Mouse (Mus musculus): ENCODE data around the gene Ttll5. TPM values are rescaled to one million over a fixed set of nuclear protein-coding genes. Genes with fewer than 3 reads are reported as not detected.
A peak's percentile ranks its signal among the peaks of the same experiment; 100 is the strongest.

Ttll5 gene
- polyA plus RNA-seq, 1 experiment: 22.2 TPM

DNA sequence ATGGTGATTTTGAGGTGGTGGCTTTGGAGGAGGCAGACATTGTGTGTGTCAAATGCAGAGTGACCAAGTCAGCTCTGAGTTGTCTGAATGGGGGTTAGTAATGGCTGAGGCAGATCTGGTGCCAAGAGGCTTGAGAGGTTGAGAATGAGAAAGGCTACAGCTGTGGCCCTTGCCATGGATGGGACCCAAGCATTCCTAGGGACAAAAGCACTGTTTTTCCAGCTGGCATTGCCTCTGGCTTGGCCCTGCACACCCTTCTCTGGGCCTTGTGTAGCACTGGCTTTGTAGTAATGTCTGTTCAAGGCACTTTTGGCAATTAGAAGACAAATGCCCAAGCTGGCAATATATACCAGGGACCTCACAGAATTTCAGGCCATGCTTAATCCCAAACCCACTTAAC lies 13.5 kb upstream of the Ttll5 start:
- DNase-seq (ENCODE audit: low read depth): no peak

DNA sequence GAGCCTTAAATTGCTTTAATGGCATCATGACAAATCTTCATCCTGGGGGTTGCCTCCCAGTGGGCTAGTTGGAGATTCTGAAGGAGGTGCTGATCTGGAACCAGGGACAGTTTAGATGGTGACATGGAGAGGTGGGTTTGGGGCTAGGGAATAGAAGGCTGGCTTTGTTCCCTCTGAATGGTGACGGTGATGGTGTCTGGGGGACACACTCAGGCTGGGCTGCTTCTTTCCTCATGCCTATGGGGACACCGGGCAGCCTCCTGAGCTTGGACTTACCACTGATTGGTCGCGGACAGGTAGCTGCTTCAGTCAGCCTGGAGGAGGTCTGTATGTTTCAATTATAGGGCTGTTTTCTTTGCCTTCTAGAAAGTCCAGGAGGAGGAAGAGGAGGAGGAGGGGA lies 12.8 kb upstream of the Ttll5 start:
- DNase-seq (ENCODE audit: low read depth): no peak
- no peak for TF ChIP-seq POLR2A (IDR thresholded peaks at IDR 0.05; ENCODE audit: borderline replicate concordance, extremely low read depth, insufficient read depth, insufficient read length, poor library complexity, severe bottlenecking)
- TF ChIP-seq CTCF (IDR thresholded peaks at IDR 0.05; ENCODE audit: borderline replicate concordance, extremely low read depth, insufficient read depth, insufficient read length): no peak

More for the DNA sequence above, 13.5 kb upstream of the Ttll5 start:
- no peak for TF ChIP-seq CTCF (IDR thresholded peaks at IDR 0.05; ENCODE audit: borderline replicate concordance, extremely low read depth, insufficient read depth, insufficient read length)
- TF ChIP-seq POLR2A (IDR thresholded peaks at IDR 0.05; ENCODE audit: borderline replicate concordance, extremely low read depth, insufficient read depth, insufficient read length, poor library complexity, severe bottlenecking): no peak

- TF ChIP-seq CTCF (IDR thresholded peaks at IDR 0.05; ENCODE audit: borderline replicate concordance, extremely low read depth, insufficient read depth, insufficient read length): no peak
- TF ChIP-seq POLR2A (IDR thresholded peaks at IDR 0.05; ENCODE audit: borderline replicate concordance, extremely low read depth, insufficient read depth, insufficient read length, poor library complexity, severe bottlenecking): no peak
- peak; percentile 27 for DNase-seq (ENCODE audit: low read depth)
Observed at GRCm38 (mm10) chr12:85813599-85813998, 10.9 kb upstream of the Ttll5 start.

DNA sequence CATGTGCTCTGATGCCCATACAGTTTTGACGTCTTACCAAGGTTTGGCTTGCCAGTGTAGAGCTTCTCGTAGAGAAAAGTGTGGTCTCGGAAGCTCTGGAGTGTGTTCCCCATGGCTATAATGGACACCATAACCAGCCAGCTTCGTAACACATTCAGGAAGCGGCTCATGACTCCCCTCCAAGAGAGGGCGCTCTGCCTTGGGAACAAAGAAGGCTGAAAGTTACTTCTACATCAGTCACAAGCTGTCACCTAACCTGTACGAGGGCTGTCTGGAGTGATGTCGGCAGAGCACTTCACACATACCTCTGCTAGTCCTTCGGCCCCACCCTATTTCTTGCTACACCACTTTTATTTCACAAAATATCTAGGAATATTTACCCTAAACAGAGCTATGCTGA lies 2.4 kb upstream of the Ttll5 start:
- no peak for TF ChIP-seq POLR2A (IDR thresholded peaks at IDR 0.05; ENCODE audit: borderline replicate concordance, extremely low read depth, insufficient read depth, insufficient read length, poor library complexity, severe bottlenecking)
- TF ChIP-seq CTCF (IDR thresholded peaks at IDR 0.05; ENCODE audit: borderline replicate concordance, extremely low read depth, insufficient read depth, insufficient read length): no peak

GRCm38 (mm10) chr12:85825361-85825760 lies 902 bp downstream of the Ttll5 start:
- DNase-seq (ENCODE audit: low read depth): no peak
- no peak for TF ChIP-seq CTCF (IDR thresholded peaks at IDR 0.05; ENCODE audit: borderline replicate concordance, extremely low read depth, insufficient read depth, insufficient read length)
- TF ChIP-seq POLR2A (IDR thresholded peaks at IDR 0.05; ENCODE audit: borderline replicate concordance, extremely low read depth, insufficient read depth, insufficient read length, poor library complexity, severe bottlenecking): no peak

More for the DNA sequence above, 2.4 kb upstream of the Ttll5 start:
- DNase-seq (ENCODE audit: low read depth): no peak

GRCm38 (mm10) chr12:85825822-85826221 lies 1.4 kb downstream of the Ttll5 start:
- no peak for DNase-seq (ENCODE audit: low read depth)
- no peak for TF ChIP-seq POLR2A (IDR thresholded peaks at IDR 0.05; ENCODE audit: borderline replicate concordance, extremely low read depth, insufficient read depth, insufficient read length, poor library complexity, severe bottlenecking)

GRCm38 (mm10) chr12:85828856-85829255 lies 4.4 kb downstream of the Ttll5 start:
- TF ChIP-seq POLR2A (IDR thresholded peaks at IDR 0.05; ENCODE audit: borderline replicate concordance, extremely low read depth, insufficient read depth, insufficient read length, poor library complexity, severe bottlenecking) (no peak), CTCF (IDR thresholded peaks at IDR 0.05; ENCODE audit: borderline replicate concordance, extremely low read depth, insufficient read depth, insufficient read length) (no peak)
- no peak for DNase-seq (ENCODE audit: low read depth)

DNA sequence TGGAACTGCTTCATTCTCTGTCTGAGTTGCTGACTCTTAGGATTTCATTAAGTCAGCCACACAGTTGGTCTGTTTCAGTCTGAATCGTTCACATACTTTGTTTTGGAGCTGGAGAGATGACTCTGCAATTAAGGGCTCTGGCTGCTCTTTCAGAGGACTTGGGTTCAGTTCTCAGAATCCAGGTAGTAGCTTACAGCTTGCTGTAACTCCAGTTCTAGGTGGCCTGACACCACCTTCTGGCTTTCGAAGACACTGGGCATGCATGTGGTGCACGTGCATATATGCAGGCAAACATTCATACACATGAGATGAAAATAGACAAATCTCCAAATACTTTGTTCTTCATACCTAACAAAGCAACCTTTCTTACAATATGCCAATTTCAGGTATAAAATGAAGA lies 5.4 kb downstream of the Ttll5 start:
- DNase-seq (ENCODE audit: low read depth): no peak
- no peak for TF ChIP-seq CTCF (IDR thresholded peaks at IDR 0.05; ENCODE audit: borderline replicate concordance, extremely low read depth, insufficient read depth, insufficient read length)
- TF ChIP-seq POLR2A (IDR thresholded peaks at IDR 0.05; ENCODE audit: borderline replicate concordance, extremely low read depth, insufficient read depth, insufficient read length, poor library complexity, severe bottlenecking): no peak

DNA sequence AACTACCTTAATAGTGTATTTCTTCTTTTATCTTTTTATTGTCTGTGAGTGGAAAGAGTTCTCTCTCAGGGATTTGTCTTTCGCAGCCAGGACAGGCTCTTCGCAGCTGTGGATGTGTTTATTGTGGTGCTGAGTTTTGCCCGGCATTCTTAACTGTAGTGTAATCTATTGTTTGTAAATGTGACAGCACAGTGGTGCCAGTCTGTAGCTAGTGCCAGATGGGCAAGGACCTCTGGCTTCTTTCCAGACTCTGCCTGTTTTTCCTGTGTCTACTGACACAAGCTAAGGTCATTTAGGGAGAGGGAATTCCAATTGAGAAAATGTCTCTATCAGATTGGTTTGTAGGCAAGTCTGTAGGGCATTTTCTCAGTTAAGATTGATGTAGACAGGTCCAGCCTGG lies 6.2 kb downstream of the Ttll5 start:
- peak; percentile 16 for DNase-seq (ENCODE audit: low read depth)
- TF ChIP-seq CTCF (IDR thresholded peaks at IDR 0.05; ENCODE audit: borderline replicate concordance, extremely low read depth, insufficient read depth, insufficient read length): no peak
- no peak for TF ChIP-seq POLR2A (IDR thresholded peaks at IDR 0.05; ENCODE audit: borderline replicate concordance, extremely low read depth, insufficient read depth, insufficient read length, poor library complexity, severe bottlenecking)

DNA sequence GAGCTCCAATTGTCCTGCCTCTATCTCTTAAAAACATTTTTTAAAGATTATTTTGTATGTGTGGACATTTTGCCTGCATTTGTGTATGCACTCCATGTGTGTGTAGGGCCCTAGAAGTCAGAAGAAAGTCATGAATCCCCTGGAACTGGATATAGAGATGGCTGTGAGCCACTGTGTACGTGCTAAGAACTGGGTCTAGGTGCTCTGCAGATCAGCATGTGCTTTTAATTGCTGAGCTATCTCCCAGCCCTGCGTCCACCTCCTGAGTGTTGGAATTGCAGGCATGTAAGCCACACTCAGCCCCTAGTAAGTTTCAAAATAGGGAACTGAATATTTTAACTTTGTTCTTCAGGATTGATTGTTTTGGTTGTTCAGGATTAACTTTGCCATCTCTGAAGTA lies 10.1 kb downstream of the Ttll5 start:
- DNase-seq (ENCODE audit: low read depth): no peak
- TF ChIP-seq CTCF (IDR thresholded peaks at IDR 0.05; ENCODE audit: borderline replicate concordance, extremely low read depth, insufficient read depth, insufficient read length) (no peak), POLR2A (IDR thresholded peaks at IDR 0.05; ENCODE audit: borderline replicate concordance, extremely low read depth, insufficient read depth, insufficient read length, poor library complexity, severe bottlenecking) (no peak)

- TF ChIP-seq CTCF (IDR thresholded peaks at IDR 0.05; ENCODE audit: borderline replicate concordance, extremely low read depth, insufficient read depth, insufficient read length) (no peak), POLR2A (IDR thresholded peaks at IDR 0.05; ENCODE audit: borderline replicate concordance, extremely low read depth, insufficient read depth, insufficient read length, poor library complexity, severe bottlenecking) (no peak)
- no peak for DNase-seq (ENCODE audit: low read depth)
Observed at GRCm38 (mm10) chr12:85837765-85838164, 13.3 kb downstream of the Ttll5 start.

GRCm38 (mm10) chr12:85839371-85840000 lies 15.0 kb downstream of the Ttll5 start:
- TF ChIP-seq CTCF (IDR thresholded peaks at IDR 0.05; ENCODE audit: borderline replicate concordance, extremely low read depth, insufficient read depth, insufficient read length) (no peak), POLR2A (IDR thresholded peaks at IDR 0.05; ENCODE audit: borderline replicate concordance, extremely low read depth, insufficient read depth, insufficient read length, poor library complexity, severe bottlenecking) (no peak)
- no peak for DNase-seq (ENCODE audit: low read depth)

Measured in brain, embryonic 14.5 days (tissue).